Mouse (Mus musculus): Measurements from ENCODE around the gene Zfp454.

Gene Zfp454

DNA sequence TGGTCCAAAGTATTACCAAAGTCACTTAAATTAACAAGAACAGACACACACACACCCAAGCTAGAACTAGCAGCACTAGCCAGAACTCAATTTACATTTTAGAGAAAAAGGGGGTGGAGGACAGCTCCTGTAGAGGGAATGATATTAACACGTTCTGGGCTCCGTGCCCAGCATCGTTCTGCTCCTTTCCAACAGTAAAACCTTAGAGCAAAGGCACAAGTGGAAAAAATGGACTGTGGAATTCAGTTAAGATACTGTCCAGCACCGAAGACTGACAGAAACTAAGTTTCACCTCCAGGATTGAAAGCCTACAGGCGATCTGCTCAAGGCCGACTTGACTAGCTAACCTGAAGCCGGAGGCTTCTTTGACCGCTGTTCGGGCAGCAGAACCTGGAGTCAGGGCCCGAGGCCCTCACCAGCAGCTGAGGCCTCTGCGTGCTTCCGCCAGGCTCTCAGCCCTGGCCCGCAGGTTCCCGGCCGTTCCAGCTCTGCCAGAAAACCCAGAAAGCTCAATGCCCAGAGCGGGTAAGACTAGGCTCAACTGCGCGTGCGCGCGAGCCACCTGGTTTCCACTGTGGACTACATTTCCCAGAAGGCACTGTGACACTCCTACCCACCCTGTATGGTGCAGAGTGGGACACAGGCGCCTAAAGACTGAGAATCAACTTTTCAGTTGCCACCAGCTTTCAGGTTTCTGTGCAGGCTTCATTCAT is 46.3 kb downstream of the Zfp454 start, which contains the start of gene Zfp879:
Gene Zfp879 (minus strand): TSS at position 530 of the 713 bp plus-strand sequence.
- WGBS, result 11% methylated on average over 22 of the region's 22 CpGs

DNA sequence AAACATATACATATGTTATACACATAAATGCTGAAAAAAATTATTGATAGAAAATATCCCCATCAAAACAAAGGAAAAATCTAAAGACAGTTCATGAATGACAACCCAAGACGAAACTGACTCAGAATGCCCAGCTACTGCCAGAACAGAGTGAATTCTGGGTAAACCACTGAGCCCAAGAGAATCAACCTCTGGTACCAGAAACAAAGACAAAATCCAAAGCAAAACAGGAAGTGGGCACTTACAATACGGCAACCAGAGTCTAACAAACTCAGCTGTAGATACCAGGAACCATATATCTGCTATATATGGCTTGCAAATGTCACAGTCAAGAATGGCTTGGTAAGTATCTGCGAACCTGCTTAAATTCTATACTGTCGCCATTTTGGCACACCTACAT is 51.7 kb downstream of the Zfp454 start:
- 84% methylated on average over 4 of the region's 4 CpGs for WGBS

DNA sequence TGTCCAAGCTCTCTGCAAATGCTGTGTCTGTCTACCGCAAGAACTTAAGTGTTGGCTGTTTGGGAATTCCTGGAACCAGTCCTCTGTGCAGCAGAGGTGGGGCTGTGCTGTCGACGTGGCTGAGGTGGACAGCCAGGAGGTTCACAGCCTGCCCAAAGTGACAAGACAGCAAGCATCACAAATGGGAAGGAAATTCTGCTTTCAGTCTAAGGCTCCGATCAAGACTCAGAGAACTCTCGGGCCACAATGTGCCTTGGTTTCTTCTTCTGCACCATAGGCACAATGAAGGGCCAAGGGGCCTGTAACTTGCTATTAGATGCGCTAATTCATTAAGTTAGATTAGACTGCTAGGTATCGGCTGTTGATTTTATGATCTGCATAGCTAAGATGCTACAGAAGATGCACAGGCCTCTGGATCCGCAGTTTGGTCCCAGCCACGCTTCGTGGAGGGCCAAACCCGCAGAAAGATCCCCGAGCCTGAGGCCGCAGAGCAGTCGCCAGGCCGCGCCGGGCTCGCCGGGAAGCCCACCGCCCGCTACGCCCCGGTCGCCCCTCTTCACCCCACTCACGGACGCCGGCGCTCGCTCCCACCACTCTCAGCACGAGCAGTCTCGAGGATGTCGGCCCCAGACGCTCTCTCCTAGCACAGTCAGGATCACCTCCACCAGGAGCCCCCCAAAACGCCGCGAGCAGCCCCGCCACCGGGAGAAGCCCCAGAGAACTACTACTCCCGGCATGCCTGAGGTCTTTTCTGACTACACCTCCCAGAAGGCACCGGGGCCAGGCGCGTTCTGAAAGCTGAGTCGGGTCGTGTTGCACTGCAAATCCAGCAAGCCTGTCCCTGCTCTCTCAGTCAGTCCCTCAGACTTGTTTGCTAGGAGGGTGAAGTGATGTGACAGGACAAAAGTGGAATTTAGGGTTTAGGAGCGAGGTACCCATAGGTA is 60.2 kb downstream of the Zfp454 start, which contains the start of gene Zfp354c:
Gene Zfp354c (minus strand): TSS at position 715 of the 944 bp plus-strand sequence.
- 1% methylated on average over 45 of the region's 45 CpGs for WGBS

- WGBS, result 26% methylated on average over 2 of the region's 2 CpGs
These were observed 61.2 kb downstream of the Zfp454 start for GRCm38 (mm10) chr11:50826214-50826613.
